Mouse (Mus musculus) forelimb bud, embryonic 11.5 days (tissue): ENCODE results near the gene 1700022I11Rik.

ENCODE experiments used
- DNase-seq: peaks from one replicate; pipeline ENCODE4 v3.0.0-alpha.2; 2012; ENCODE audit warnings: low read depth, low spot score

Gene 1700022I11Rik

GRCm38 (mm10) chr4:42969304-42969703, at the start of gene 1700022I11Rik:
TSS of gene 1700022I11Rik (plus strand) at chr4:42969604.
- no peak for DNase-seq

GRCm38 (mm10) chr4:42920726-42921125, 48.7 kb upstream of the 1700022I11Rik start:
- DNase-seq: no peak

- DNase-seq: no peak
These were observed 47.9 kb upstream of the 1700022I11Rik start for GRCm38 (mm10) chr4:42921536-42921935.

GRCm38 (mm10) chr4:42922056-42922455, 47.3 kb upstream of the 1700022I11Rik start:
- DNase-seq: no peak

- no peak for DNase-seq
These were observed 46.9 kb upstream of the 1700022I11Rik start for GRCm38 (mm10) chr4:42922461-42922860.

GRCm38 (mm10) chr4:42924095-42924710, 45.2 kb upstream of the 1700022I11Rik start:
- no peak for DNase-seq

- DNase-seq: no peak
These were observed 41.2 kb upstream of the 1700022I11Rik start for GRCm38 (mm10) chr4:42928209-42928608.

- no peak for DNase-seq
These were observed 40.5 kb upstream of the 1700022I11Rik start for GRCm38 (mm10) chr4:42928952-42929351.

- no peak for DNase-seq
These were observed 37.0 kb upstream of the 1700022I11Rik start for GRCm38 (mm10) chr4:42932229-42932969.

- no peak for DNase-seq
These were observed 35.8 kb upstream of the 1700022I11Rik start for GRCm38 (mm10) chr4:42933630-42934029.

- DNase-seq: no peak
These were observed 28.0 kb upstream of the 1700022I11Rik start for GRCm38 (mm10) chr4:42941396-42941795.

- no peak for DNase-seq
These were observed 26.1 kb upstream of the 1700022I11Rik start for GRCm38 (mm10) chr4:42943341-42943740.

- DNase-seq: no peak
These were observed 25.2 kb upstream of the 1700022I11Rik start for GRCm38 (mm10) chr4:42944185-42944584.

GRCm38 (mm10) chr4:42945043-42945442, 24.4 kb upstream of the 1700022I11Rik start:
- DNase-seq: peak; percentile 65

- no peak for DNase-seq
These were observed 24.0 kb upstream of the 1700022I11Rik start for GRCm38 (mm10) chr4:42945445-42945844.

GRCm38 (mm10) chr4:42945952-42946351, 23.5 kb upstream of the 1700022I11Rik start:
- DNase-seq: peak; percentile 66

- DNase-seq: no peak
These were observed 22.6 kb upstream of the 1700022I11Rik start for GRCm38 (mm10) chr4:42946733-42947290.

- DNase-seq: no peak
These were observed 20.9 kb upstream of the 1700022I11Rik start for GRCm38 (mm10) chr4:42948527-42948926.

GRCm38 (mm10) chr4:42949051-42949675, 20.2 kb upstream of the 1700022I11Rik start:
- no peak for DNase-seq

- peak; percentile 98 for DNase-seq
These were observed 19.7 kb upstream of the 1700022I11Rik start, which contains the start of gene Dnajb5 for GRCm38 (mm10) chr4:42949676-42950051. TSS of gene Dnajb5 (plus strand) at chr4:42949814.

GRCm38 (mm10) chr4:42950065-42950558, 19.3 kb upstream of the 1700022I11Rik start:
- peak; percentile 84 for DNase-seq
